Mouse (Mus musculus) heart, adult 8-10 months (tissue): ENCODE measurements at regions not wholly inside any gene's neighbourhood (a gene's known extent, or its start where the extent isn't known, plus 50 kb on each side); places are given as distances from the start of the nearest gene placed in this dataset.

Experiments
- DNase-seq: peaks from one replicate; pipeline ENCODE4 v3.0.0; 2022; ENCODE audit warnings: low spot score

- DNase-seq = peak; percentile 63
Measured at GRCm38 (mm10) chr17:80891656-80892055, 52.8 kb upstream of the Tmem178 start.

- no peak for DNase-seq
Measured at GRCm38 (mm10) chr17:80889095-80889494, 55.3 kb upstream of the Tmem178 start.

- peak; percentile 46 for DNase-seq
Measured at GRCm38 (mm10) chr17:80887749-80888119, 56.7 kb upstream of the Tmem178 start.

GRCm38 (mm10) chr17:80887021-80887748, 57.2 kb upstream of the Tmem178 start:
- DNase-seq = no peak

GRCm38 (mm10) chr17:80886211-80886701, 58.2 kb upstream of the Tmem178 start:
- DNase-seq = no peak

- no peak for DNase-seq
Measured at GRCm38 (mm10) chr17:80885706-80886105, 58.7 kb upstream of the Tmem178 start.

GRCm38 (mm10) chr17:80884886-80885285, 59.5 kb upstream of the Tmem178 start:
- no peak for DNase-seq

- DNase-seq = no peak
Measured at GRCm38 (mm10) chr17:80882476-80882875, 62.0 kb upstream of the Tmem178 start.

GRCm38 (mm10) chr17:80880325-80880724, 64.1 kb upstream of the Tmem178 start:
- no peak for DNase-seq

- DNase-seq = peak; percentile 24
Measured at GRCm38 (mm10) chr17:80875352-80876044, 68.9 kb upstream of the Tmem178 start.

- no peak for DNase-seq
Measured at GRCm38 (mm10) chr17:80870965-80871364, 73.5 kb upstream of the Tmem178 start.

GRCm38 (mm10) chr17:80862338-80862737, 82.1 kb upstream of the Tmem178 start:
- DNase-seq = no peak

- DNase-seq = peak; percentile 6
Measured at GRCm38 (mm10) chr17:80846996-80847810, 97.2 kb upstream of the Tmem178 start.

GRCm38 (mm10) chr17:80845349-80845748, 99.1 kb upstream of the Tmem178 start:
- no peak for DNase-seq

GRCm38 (mm10) chr17:80841903-80842302, 102.5 kb upstream of the Tmem178 start:
- no peak for DNase-seq

GRCm38 (mm10) chr17:80840896-80841295, 103.5 kb upstream of the Tmem178 start:
- DNase-seq = no peak

GRCm38 (mm10) chr17:80840452-80840851, 104.0 kb upstream of the Tmem178 start:
- no peak for DNase-seq

GRCm38 (mm10) chr17:80834701-80835100, 106.4 kb upstream of the Map4k3 start:
- DNase-seq = no peak

- DNase-seq = no peak
Measured at GRCm38 (mm10) chr17:80834176-80834517, 105.9 kb upstream of the Map4k3 start.

GRCm38 (mm10) chr17:80833355-80834175, 105.3 kb upstream of the Map4k3 start:
- DNase-seq = no peak

- no peak for DNase-seq
Measured at GRCm38 (mm10) chr17:80831686-80832085, 103.4 kb upstream of the Map4k3 start.
